Mouse (Mus musculus) ES-Bruce4 (cell line): ENCODE measurements at regions not wholly inside any gene's neighbourhood (a gene's known extent, or its start where the extent isn't known, plus 50 kb on each side); places are given as distances from the start of the nearest gene placed in this dataset.

Experiments used
- CTCF ChIP-seq: IDR thresholded peaks from one replicate; pipeline ENCODE4 v1.8.1; 2011; ENCODE audit warnings: low read depth, low read length
- EP300 ChIP-seq: IDR thresholded peaks from 2 replicates; pipeline ENCODE4 v1.6.1; 2011; ENCODE audit warnings: low read depth, low read length; ENCODE audit not compliant: insufficient read depth
- POLR2A ChIP-seq: IDR thresholded peaks from one replicate; pipeline ENCODE4 v1.8.1; 2011; ENCODE audit warnings: low read length; ENCODE audit not compliant: insufficient read depth

GRCm38 (mm10) chr10:29897780-29898363, 302.5 kb downstream of the Cenpw start:
- TF ChIP-seq CTCF (no peak), POLR2A (no peak), EP300 (no peak)
